In the genomic region with DNA sequence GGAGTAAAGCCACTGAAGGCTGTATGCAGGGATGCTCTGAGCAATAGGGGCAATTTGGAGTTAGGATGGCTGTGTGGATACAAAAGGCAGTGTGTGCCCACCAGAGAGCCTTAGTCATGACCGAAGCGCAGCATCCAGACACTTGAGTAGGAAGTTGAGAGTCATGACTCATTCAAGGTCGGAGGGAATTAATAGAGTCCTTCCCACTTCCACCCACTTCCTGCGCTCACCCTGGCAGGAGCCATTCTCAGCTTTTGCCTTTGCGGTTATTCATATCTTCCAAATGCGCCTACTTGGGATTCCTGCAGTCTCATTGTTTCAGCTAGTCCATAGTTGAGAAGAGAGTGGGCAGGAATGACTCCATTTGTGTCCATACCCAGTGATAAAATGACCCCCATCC, we compare ENCODE assay signal across 20 mouse cellular contexts. TPM values are rescaled to one million over a fixed set of nuclear protein-coding genes. Genes with fewer than 3 reads are reported as not detected.
A peak's percentile ranks its signal among the peaks of the same experiment; 100 is the strongest.
DNase-seq lines count a peak whose midpoint lies in the region; ATAC-seq lines count a peak whose summit lies in the region.
"Had no signal": no experiment of that assay in that cellular context is flagged by ENCODE, and none has a peak within 500 bp of the region (broad histone marks: within the 10 kb centered on the region; RNA-seq: fewer than 3 reads in every experiment).

No protein-coding gene starts in this region.

- H3K27me3 ChIP-seq in limb, embryonic 12.5 days: no peaks in the 10 kb centered on the region
- H3K27me3 ChIP-seq: forebrain, embryonic 13.5 days; hindbrain, embryonic 12.5 days had no signal

- H3K4me3 ChIP-seq in limb, embryonic 12.5 days (replicated peaks): no peak overlapping the region
- H3K4me3 ChIP-seq: forebrain, embryonic 13.5 days; heart, embryonic 13.5 days; hindbrain, embryonic 12.5 days had no signal

- H3K4me2 ChIP-seq in limb, embryonic 12.5 days: no peak overlapping the region
- H3K4me2 ChIP-seq: forebrain, embryonic 13.5 days; heart, embryonic 13.5 days; hindbrain, embryonic 12.5 days had no signal

- WGBS in limb, embryonic 12.5 days: 95% methylated on average over 6 of the region's 6 CpGs

- H3K27ac ChIP-seq in limb, embryonic 12.5 days: peak overlapping the region; percentile 95
- H3K27ac ChIP-seq: forebrain, embryonic 13.5 days; heart, embryonic 13.5 days; hindbrain, embryonic 12.5 days had no signal

- peak; percentile 72 to 77 for DNase-seq in frontal cortex, adult 2 months (ENCODE audit: extremely low spot score in 1 of 2, low spot score in 1 of 2)
- DNase-seq in frontal cortex, postnatal 10 days (ENCODE audit: low spot score in 2 of 2): no peak
- DNase-seq in right cerebral cortex, postnatal 25 days: peak; percentile 48
- DNase-seq in right cerebral cortex, postnatal 4 days: no peak
- no peak for DNase-seq in adrenal gland, adult 8-10 months
- DNase-seq in cerebellum, postnatal 4 days (ENCODE audit: low spot score in 2 of 2): no peak
- DNase-seq: adrenal gland, postnatal 25 days; B cell, adult 2 months; cerebellum, adult 18-20 months; gastrocnemius, postnatal 36 days; spleen, adult 18-20 months had no signal

- H3K4me1 ChIP-seq in limb, embryonic 12.5 days (replicated peaks): peaks cover 45% of the 10 kb centered on the region
- H3K4me1 ChIP-seq: forebrain, embryonic 13.5 days; hindbrain, embryonic 12.5 days had no signal

- no peaks in the 10 kb centered on the region for H3K9me3 ChIP-seq in limb, embryonic 12.5 days
- H3K9me3 ChIP-seq: forebrain, embryonic 13.5 days; heart, embryonic 13.5 days; hindbrain, embryonic 12.5 days had no signal

- ATAC-seq in limb, embryonic 12.5 days (ENCODE audit: insufficient number of reproducible peaks, insufficient read depth, low FRiP score, low TSS enrichment, low read depth): no peak
- no peak for ATAC-seq in inflammation-experienced regulatory T-cells, adult 6 months
- ATAC-seq: forebrain, embryonic 13.5 days had no signal

- no peaks in the 10 kb centered on the region for H3K36me3 ChIP-seq in limb, embryonic 12.5 days
- H3K36me3 ChIP-seq: heart, embryonic 13.5 days; hindbrain, embryonic 12.5 days had no signal

- H3K9ac ChIP-seq in limb, embryonic 12.5 days (replicated peaks): no peak overlapping the region
- H3K9ac ChIP-seq: forebrain, embryonic 13.5 days; heart, embryonic 13.5 days; hindbrain, embryonic 12.5 days; liver, postnatal 0 days had no signal

RNA-seq across cellular contexts. Expression of a gene that starts 56.1 kb away (rescaled TPM):
- polyA plus RNA-seq in frontal cortex, adult 2 months (2012; rRNA removed): 125 and 137 TPM in 2 replicates
- 342 and 397 TPM in 2 replicates for polyA plus RNA-seq in limb, embryonic 12.5 days (2016; fragmentation: Nextera tagmentation; extraction: Ambion mirVana)
- not detected for polyA plus RNA-seq in inflammation-experienced regulatory T-cells, adult 6 months (2017; shearing (Covaris generic))
- 10 to 100 TPM; 63.0 to 86.6 (median 76.1) TPM for total RNA-seq in adrenal gland, adult 8-10 months (2022)
- total RNA-seq: megakaryocyte progenitor cell, adult 5-6 weeks; monocyte, adult 5-6 weeks; neutrophil, adult 5-6 weeks had no signal

Comparison
In these comparisons a context has a peak if more than half of its experiments do, and no peak if none do; other contexts are left out.
1. DNase-seq: peak in frontal cortex, adult 2 months (2 of 2) and right cerebral cortex, postnatal 25 days (single experiment); none in frontal cortex, postnatal 10 days (0 of 2), right cerebral cortex, postnatal 4 days (single experiment), adrenal gland, adult 8-10 months (single experiment) and cerebellum, postnatal 4 days (0 of 2).
2. RNA of a gene that starts 56.1 kb away (polyA plus RNA-seq): 342 to 397 TPM in limb, embryonic 12.5 days and 125 to 137 TPM in frontal cortex, adult 2 months; not detected in inflammation-experienced regulatory T-cells, adult 6 months; every median in the first group is over 100 times any median in the second.